Comparison of ENCODE assay signal across 26 mouse cellular contexts in genomic region chr7:136798605-136799004, GRCm38 (mm10).
"Had no signal": no experiment of that assay in that cellular context is flagged by ENCODE, and none has a peak within 500 bp of the region (broad histone marks: within the 10 kb centered on the region; RNA-seq: fewer than 3 reads in every experiment).

No protein-coding gene starts in this region.

- H3K27ac ChIP-seq: gastrocnemius, adult 2 months; heart, adult 2 months; hindbrain, embryonic 10.5 days; hindbrain, embryonic 12.5 days; hindbrain, embryonic 14.5 days; layer of hippocampus, adult 2 months; left cerebral cortex, adult 2 months; limb, embryonic 10.5 days; limb, embryonic 12.5 days; liver, embryonic 13.5 days had no signal

- H3K27me3 ChIP-seq: hindbrain, embryonic 12.5 days; liver, embryonic 13.5 days had no signal

- ATAC-seq: hindbrain, embryonic 16.5 days; inflammation-experienced regulatory T-cells, adult 6 months; intestine, postnatal 0 days had no signal

- H3K4me1 ChIP-seq: liver, embryonic 13.5 days had no signal

- DNase-seq: gastrocnemius, adult 2 months; gastrocnemius, postnatal 10 days; gastrocnemius, postnatal 25 days; heart, adult 2 months; heart, postnatal 10 days; heart, postnatal 4 days; kidney, adult 18-20 months; kidney, adult 8-10 months; kidney, postnatal 10 days; kidney, postnatal 25 days; kidney, postnatal 4 days; liver; liver, embryonic 13.5 days had no signal

- H3K9ac ChIP-seq: heart, embryonic 12.5 days; hindbrain, embryonic 12.5 days; hindbrain, embryonic 14.5 days; limb, embryonic 12.5 days; liver, embryonic 13.5 days had no signal

- H3K4me3 ChIP-seq: gastrocnemius, adult 2 months; heart, adult 2 months; heart, embryonic 10.5 days; heart, embryonic 12.5 days; hindbrain, embryonic 10.5 days; hindbrain, embryonic 12.5 days; layer of hippocampus, adult 2 months; left cerebral cortex, adult 2 months; limb, embryonic 10.5 days; limb, embryonic 12.5 days; liver, embryonic 13.5 days had no signal

- H3K4me2 ChIP-seq: heart, embryonic 12.5 days; hindbrain, embryonic 12.5 days; hindbrain, embryonic 14.5 days; liver, embryonic 11.5 days; liver, embryonic 13.5 days had no signal

- H3K36me3 ChIP-seq: heart, embryonic 10.5 days; heart, embryonic 12.5 days; hindbrain, embryonic 10.5 days; hindbrain, embryonic 12.5 days; limb, embryonic 10.5 days; limb, embryonic 12.5 days; liver, embryonic 13.5 days had no signal

- H3K9me3 ChIP-seq: heart, embryonic 10.5 days; heart, embryonic 12.5 days; hindbrain, embryonic 10.5 days; hindbrain, embryonic 12.5 days; limb, embryonic 10.5 days; limb, embryonic 12.5 days; liver, embryonic 13.5 days had no signal
